Comparison of ENCODE assay signal across 9 mouse cellular contexts in genomic region chr2:68873653-68874441, GRCm38 (mm10). TPM values are rescaled to one million over a fixed set of nuclear protein-coding genes. Genes with fewer than 3 reads are reported as not detected.
DNase-seq lines count a peak whose midpoint lies in the region; ATAC-seq lines count a peak whose summit lies in the region.
"Had no signal": no experiment of that assay in that cellular context is flagged by ENCODE, and none has a peak within 500 bp of the region (broad histone marks: within the 10 kb centered on the region; RNA-seq: fewer than 3 reads in every experiment).

No protein-coding gene starts in this region.

- ATAC-seq in kidney, embryonic 16.5 days (ENCODE audit: low FRiP score, low TSS enrichment), result peak; percentile 75
- ATAC-seq in activated CD4-positive, CD25-positive, alpha-beta regulatory T cell, adult 4 months, result peak; percentile 37
- 0 out of 2 replicates have a peak, but pooled peaks have one; percentile 36 for ATAC-seq in liver, embryonic 11.5 days (replicated peaks; ENCODE audit: low FRiP score)
- ATAC-seq in megakaryocyte-erythroid progenitor cell, adult 5-6 weeks (replicated peaks; ENCODE audit: low FRiP score, low TSS enrichment, poor library complexity, severe bottlenecking), result no peak

- peak overlapping the region; percentile 10; the same call in 1 of the 2 replicates for H3K27ac ChIP-seq in kidney, embryonic 16.5 days (ENCODE audit: low read length)
- no peak overlapping the region for H3K27ac ChIP-seq in liver, embryonic 11.5 days (ENCODE audit: low read depth, low read length)
- H3K27ac ChIP-seq: hindbrain, embryonic 12.5 days had no signal

- 0 out of 2 replicates have a peak, but pooled peaks cover 2% of the 10 kb centered on the region for H3K9me3 ChIP-seq in kidney, embryonic 16.5 days (ENCODE audit: low read length)
- H3K9me3 ChIP-seq in liver, embryonic 11.5 days (ENCODE audit: control insufficient read depth, low read length), result no peaks in the 10 kb centered on the region
- H3K9me3 ChIP-seq: hindbrain, embryonic 12.5 days had no signal

- no peak overlapping the region for H3K9ac ChIP-seq in kidney, embryonic 16.5 days (replicated peaks; ENCODE audit: low read length)
- H3K9ac ChIP-seq in liver, embryonic 11.5 days (ENCODE audit: low read depth, low read length), result no peak overlapping the region
- H3K9ac ChIP-seq: hindbrain, embryonic 12.5 days had no signal

- no peaks in the 10 kb centered on the region for H3K27me3 ChIP-seq in kidney, embryonic 16.5 days (ENCODE audit: insufficient read depth, low read length)
- no peaks in the 10 kb centered on the region for H3K27me3 ChIP-seq in liver, embryonic 11.5 days (replicated peaks; ENCODE audit: control insufficient read depth, insufficient read depth, low read length)
- H3K27me3 ChIP-seq: hindbrain, embryonic 12.5 days had no signal

- no peak overlapping the region for H3K4me3 ChIP-seq in kidney, embryonic 16.5 days (ENCODE audit: low read length)
- H3K4me3 ChIP-seq in liver, embryonic 11.5 days (ENCODE audit: low read depth, low read length), result no peak overlapping the region
- H3K4me3 ChIP-seq: hindbrain, embryonic 12.5 days had no signal

- WGBS in kidney, embryonic 16.5 days, result 36% methylated on average over 15 of the region's 15 CpGs
- 59% methylated on average over 15 of the region's 15 CpGs for WGBS in liver, embryonic 11.5 days

- DNase-seq in kidney, postnatal 25 days, result no peak
- DNase-seq in A20 (ENCODE audit: low read depth, low spot score), result peak; percentile 81
- no peak for DNase-seq in liver, embryonic 11.5 days (ENCODE audit: low spot score)
- no peak for DNase-seq in cerebellum, postnatal 36 days
- DNase-seq in gastrocnemius, adult 8-10 months (ENCODE audit: low spot score in 2 of 2), result no peak

- 0 out of 2 replicates have a peak overlapping the region, but pooled peaks have one; percentile 4 for H3K4me2 ChIP-seq in kidney, embryonic 16.5 days (replicated peaks; ENCODE audit: low read depth, low read length)
- peak overlapping the region; percentile 19; the same call in 1 of the 2 replicates for H3K4me2 ChIP-seq in liver, embryonic 11.5 days
- H3K4me2 ChIP-seq: hindbrain, embryonic 12.5 days had no signal

- H3K36me3 ChIP-seq in kidney, embryonic 16.5 days (ENCODE audit: insufficient read depth, low read length), result peaks cover 2% of the 10 kb centered on the region; the same call in 1 of the 2 replicates
- H3K36me3 ChIP-seq in liver, embryonic 11.5 days (ENCODE audit: control insufficient read depth, insufficient read depth, low read length), result no peaks in the 10 kb centered on the region
- H3K36me3 ChIP-seq: hindbrain, embryonic 12.5 days had no signal

- peaks cover 25% of the 10 kb centered on the region for H3K4me1 ChIP-seq in kidney, embryonic 16.5 days (ENCODE audit: insufficient read depth, low read length)
- H3K4me1 ChIP-seq in liver, embryonic 11.5 days (replicated peaks; ENCODE audit: control insufficient read depth, insufficient read depth, low read length), result peaks cover 14% of the 10 kb centered on the region

RNA-seq across cellular contexts. Expression of gene Cers6, which starts 12.6 kb away (rescaled TPM):
- polyA plus RNA-seq in kidney, embryonic 16.5 days (2015; fragmentation: Nextera tagmentation; extraction: Ambion mirVana), result 29.2 and 34.9 TPM in 2 replicates
- polyA plus RNA-seq in activated CD4-positive, CD25-positive, alpha-beta regulatory T cell, adult 4 months (2017; shearing (Covaris generic)), result 1 to 10 TPM; 1.7 to 4.2 TPM
- polyA plus RNA-seq in liver, embryonic 11.5 days (2014; fragmentation: Nextera tagmentation; extraction: Ambion mirVana), result 14.9 and 17.6 TPM in 2 replicates
- 1 to 10 TPM in 1 of 4 experiments, under 1 TPM in 3; 0.58 to 1.4 (median 0.64) TPM for total RNA-seq in gastrocnemius, adult 8-10 months (2022)
- total RNA-seq in megakaryocyte-erythroid progenitor cell, adult 5-6 weeks (2014; fragmentation: Nextera tagmentation), result 0.79 and 2.8 TPM in 2 replicates
- 1.1 and 1.4 TPM in 2 replicates for total RNA-seq in megakaryocyte-erythroid progenitor cell, adult 5-6 weeks (2017)
